Mouse (Mus musculus) gastrocnemius, postnatal 10 days (tissue): Measurements from ENCODE around the gene 1110057P08Rik. TPM values are rescaled to one million over a fixed set of nuclear protein-coding genes. Genes with fewer than 3 reads are reported as not detected.
"Not testable (repeated sequence)": the region's sequence is repeated elsewhere in the genome, so short reads cannot be mapped to it uniquely, and the experiment has no call there.

Experiments
- DNase-seq: peaks from one replicate; pipeline ENCODE4 v3.0.0; 2021; ENCODE audit warnings: mixed read lengths
- long read RNA-seq, 2 experiments: library from polyadenylated mRNA; stranded (forward); transcript quantifications; one replicate each; pipeline ENCODE4 v2.0.0; 2021
- total RNA-seq, 2 experiments: library from RNA; stranded (reverse); gene quantifications; 2 replicates each; pipeline ENCODE4 v1.2.3; 2021

Gene 1110057P08Rik
- total RNA-seq = not detected
- long read RNA-seq, experiment 1 = 0 reads
- long read RNA-seq, experiment 2 = 0 reads

DNA sequence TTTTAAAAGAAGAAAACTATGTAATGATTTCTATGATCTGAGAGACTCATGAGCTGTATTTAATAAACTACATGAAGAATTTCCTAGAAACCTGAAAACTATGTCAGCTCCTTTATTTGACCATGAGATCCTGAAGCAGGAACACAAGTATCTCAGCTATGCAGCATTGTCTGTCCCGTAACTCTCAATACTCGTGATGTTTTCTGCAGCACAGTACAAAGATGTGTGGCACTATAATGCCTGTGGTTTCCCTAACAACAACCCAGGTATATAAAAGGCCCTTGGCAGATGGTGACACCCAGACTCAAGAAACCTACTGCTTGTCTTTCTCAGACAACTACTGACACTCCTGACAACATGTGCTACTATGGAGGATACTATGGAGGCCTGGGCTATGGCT is at the start of gene 1110057P08Rik:
Gene 1110057P08Rik (plus strand): TSS at position 301 of the 400 bp plus-strand sequence.
- DNase-seq = no peak

DNA sequence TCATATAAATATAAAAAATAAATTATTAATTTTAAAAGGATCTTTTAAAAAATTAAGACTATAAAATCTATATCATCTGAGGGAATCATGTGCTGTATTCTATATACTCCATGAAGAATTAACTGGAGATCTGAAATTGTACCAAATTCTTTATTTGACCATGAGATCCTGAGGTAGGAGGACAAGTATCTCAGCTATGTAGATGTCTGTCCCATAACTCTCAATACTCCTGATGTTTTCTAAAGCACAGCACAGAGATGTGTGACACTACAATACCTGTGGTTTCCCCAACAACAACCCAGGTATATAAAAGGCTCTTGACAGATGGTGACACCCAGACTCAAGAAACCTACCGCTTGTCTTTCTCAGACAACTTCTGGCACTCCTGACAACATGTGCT is 34.0 kb upstream of the 1110057P08Rik start, which contains the start of gene Gm6358:
Gene Gm6358 (plus strand): TSS at position 301 of the 400 bp plus-strand sequence.
- no peak for DNase-seq

DNA sequence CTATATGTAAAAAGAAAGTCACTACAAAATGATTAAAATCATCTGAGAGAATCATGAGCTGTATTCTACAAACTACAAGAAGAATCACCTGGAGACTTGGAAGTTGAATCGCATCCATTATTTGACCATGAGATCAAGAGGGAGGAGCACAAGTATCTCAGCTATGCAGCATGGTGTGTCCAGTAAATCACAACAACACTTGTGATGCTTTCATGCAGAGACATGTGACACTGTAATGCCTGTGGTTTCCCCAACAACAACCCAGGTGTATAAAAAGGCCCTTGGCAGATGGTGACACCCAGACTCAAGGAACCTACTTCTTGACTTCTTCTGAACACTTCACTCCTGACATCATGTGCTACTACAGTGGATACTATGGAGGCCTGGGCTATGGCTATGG is 23.7 kb upstream of the 1110057P08Rik start, which contains the start of gene Gm10061:
Gene Gm10061 (plus strand): TSS at position 301 of the 400 bp plus-strand sequence.
- DNase-seq = no peak

DNA sequence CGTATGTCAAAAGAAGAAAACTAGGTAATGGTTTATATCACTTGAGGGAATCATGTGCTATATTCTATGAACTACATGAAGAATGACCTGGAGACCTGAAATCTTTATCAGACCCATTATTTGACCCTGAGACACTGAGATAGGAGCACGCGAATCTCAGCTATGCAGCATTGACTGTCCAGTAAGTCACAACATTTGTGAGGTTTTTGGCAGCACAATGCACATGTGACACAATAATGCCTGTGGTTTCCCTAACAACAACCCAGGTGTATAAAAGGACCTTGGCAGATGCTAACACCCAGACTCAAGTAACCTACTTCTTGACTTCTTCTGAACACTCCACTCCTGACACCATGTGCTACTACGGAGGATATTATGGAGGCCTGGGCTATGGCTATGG is 16.9 kb upstream of the 1110057P08Rik start, which contains the start of gene Gm9789:
Gene Gm9789 (plus strand): TSS at position 301 of the 400 bp plus-strand sequence.
- DNase-seq = no peak

DNA sequence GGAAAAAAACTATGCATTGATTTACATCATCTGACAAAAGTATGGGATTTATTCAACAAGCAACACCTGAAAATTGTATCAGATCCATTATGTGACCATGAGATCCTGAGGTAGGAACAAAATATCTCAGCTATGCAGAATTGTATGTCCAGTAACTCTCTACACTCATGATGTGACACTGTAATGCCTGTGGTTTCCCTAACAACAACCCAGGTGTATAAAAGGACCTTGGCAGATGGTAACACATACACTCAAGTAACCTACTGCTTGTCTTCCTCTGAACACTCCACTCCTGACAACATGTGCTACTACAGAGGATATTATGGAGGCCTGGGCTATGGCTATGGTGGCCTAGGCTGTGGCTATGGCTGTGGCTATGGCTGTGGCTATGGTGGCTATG is 5.3 kb upstream of the 1110057P08Rik start, which contains the start of gene Gm7735:
Gene Gm7735 (plus strand): TSS at position 301 of the 400 bp plus-strand sequence.
- not testable (repeated sequence) for DNase-seq

DNA sequence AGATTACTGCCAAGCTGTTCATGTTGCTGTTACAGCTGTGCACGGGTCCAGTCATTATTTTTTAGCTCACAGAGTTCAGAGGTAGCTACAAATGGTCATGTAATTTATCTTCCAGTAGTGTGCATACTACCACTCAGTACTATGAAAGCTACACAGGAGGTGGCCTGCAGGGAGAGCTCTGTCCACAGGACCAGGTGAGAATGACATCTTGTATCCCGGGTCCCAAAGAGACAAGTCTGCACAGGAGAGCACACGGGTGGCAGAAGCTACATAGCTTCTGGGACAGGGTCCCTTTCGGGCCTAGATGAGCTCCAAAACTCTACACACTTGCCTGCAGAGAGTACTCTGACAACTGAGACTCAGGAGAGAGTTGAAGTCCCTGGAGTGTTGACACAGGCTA is 14.1 kb downstream of the 1110057P08Rik start:
- no peak for DNase-seq

DNA sequence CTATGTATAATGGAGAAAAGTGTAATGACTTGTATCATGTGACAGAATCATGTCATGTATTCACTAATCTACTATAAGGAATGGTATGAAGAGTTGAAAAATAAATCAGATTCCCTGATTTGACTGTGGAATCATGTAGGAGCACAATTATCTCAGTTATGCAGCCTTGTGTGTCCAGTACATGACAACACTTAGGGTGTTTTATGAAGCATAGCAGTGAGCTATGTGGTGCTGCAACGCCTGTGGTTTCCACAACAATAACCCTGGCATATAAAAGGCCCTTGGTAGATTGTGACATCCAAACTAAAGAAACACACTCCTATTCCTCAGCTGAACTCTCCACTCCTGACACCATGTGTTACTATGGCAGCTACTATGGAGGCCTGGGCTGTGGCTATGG is 31.0 kb downstream of the 1110057P08Rik start, which contains the start of gene Krtap20-2:
Gene Krtap20-2 (plus strand): TSS at position 301 of the 400 bp plus-strand sequence.
- no peak for DNase-seq

Other genes starting within 250 kb of the 1110057P08Rik start
- gene Krtap19-9b, start 242.5 kb upstream of the 1110057P08Rik start, total RNA-seq = not detected
- gene Krtap16-3, start 211.9 kb upstream of the 1110057P08Rik start, total RNA-seq = not detected
- not detected for gene Krtap22-2, start 164.0 kb upstream of the 1110057P08Rik start, total RNA-seq
- under 1 TPM in 1 of 2 experiments, not detected in 1; 0.63 TPM for gene Gm10229, start 159.5 kb upstream of the 1110057P08Rik start, total RNA-seq
- gene Krtap6-1, start 143.0 kb upstream of the 1110057P08Rik start, total RNA-seq = not detected
- under 1 TPM in 1 of 2 experiments, not detected in 1; 0.96 TPM for gene Gm10228, start 133.3 kb upstream of the 1110057P08Rik start, total RNA-seq
- gene Krtap6-5, start 126.9 kb upstream of the 1110057P08Rik start, total RNA-seq = not detected
- gene 1110025L11Rik, start 110.7 kb upstream of the 1110057P08Rik start, total RNA-seq = not detected
- not detected for gene Krtap6-3, start 90.7 kb upstream of the 1110057P08Rik start, total RNA-seq
- not detected for gene Gm6358, start 33.9 kb upstream of the 1110057P08Rik start, total RNA-seq
- not detected for gene Gm10061, start 23.6 kb upstream of the 1110057P08Rik start, total RNA-seq
- not detected for gene Gm9789, start 16.8 kb upstream of the 1110057P08Rik start, total RNA-seq
- gene Gm7735, start 5.2 kb upstream of the 1110057P08Rik start, total RNA-seq = not detected
- not detected for gene Krtap20-2, start 31.1 kb downstream of the 1110057P08Rik start, total RNA-seq
- gene Krtap21-1, start 229.1 kb downstream of the 1110057P08Rik start, total RNA-seq = not detected
- gene Krtap6-2, start 245.4 kb downstream of the 1110057P08Rik start, total RNA-seq = not detected